Mouse (Mus musculus) embryo, embryonic 10 days (tissue): Measurements from ENCODE around the gene Acot7.

ENCODE experiments used
- DNase-seq: peaks from one replicate; pipeline ENCODE4 v3.0.0-alpha.2; 2015; ENCODE audit warnings: low spot score

The Acot7 gene

GRCm38 (mm10) chr4:152273621-152274236 lies 95.8 kb downstream of the Acot7 start, which contains the start of gene Gpr153:
Gene Gpr153, plus strand, starts transcription at chr4:152274232.
- DNase-seq = peak; percentile 71

- DNase-seq = peak; percentile 55
Observed at GRCm38 (mm10) chr4:152274681-152275131, 96.8 kb downstream of the Acot7 start.

- peak; percentile 49 for DNase-seq
Observed at GRCm38 (mm10) chr4:152276389-152277347, 98.7 kb downstream of the Acot7 start.

GRCm38 (mm10) chr4:152277916-152278315 lies 100.0 kb downstream of the Acot7 start:
- no peak for DNase-seq

- DNase-seq = no peak
Observed at GRCm38 (mm10) chr4:152278986-152279385, 101.1 kb downstream of the Acot7 start.

GRCm38 (mm10) chr4:152281601-152282000 lies 103.7 kb downstream of the Acot7 start:
- no peak for DNase-seq

GRCm38 (mm10) chr4:152282721-152283120 lies 104.8 kb downstream of the Acot7 start:
- DNase-seq = no peak

- DNase-seq = peak; percentile 91
Observed at GRCm38 (mm10) chr4:152283186-152283950, 105.4 kb downstream of the Acot7 start.

GRCm38 (mm10) chr4:152285505-152285904 lies 107.6 kb downstream of the Acot7 start:
- peak; percentile 68 for DNase-seq

- DNase-seq = peak; percentile 52
Observed at GRCm38 (mm10) chr4:152286183-152286582, 108.2 kb downstream of the Acot7 start.

- peak; percentile 88 for DNase-seq
Observed at GRCm38 (mm10) chr4:152286887-152287286, 109.0 kb downstream of the Acot7 start.

GRCm38 (mm10) chr4:152287317-152288120 lies 109.6 kb downstream of the Acot7 start:
- no peak for DNase-seq

GRCm38 (mm10) chr4:152288398-152288945 lies 110.5 kb downstream of the Acot7 start:
- peak; percentile 57 for DNase-seq

- peak; percentile 68 for DNase-seq
Observed at GRCm38 (mm10) chr4:152290385-152290784, 112.5 kb downstream of the Acot7 start.

- DNase-seq = no peak
Observed at GRCm38 (mm10) chr4:152290991-152291390, 113.1 kb downstream of the Acot7 start.

- DNase-seq = no peak
Observed at GRCm38 (mm10) chr4:152291562-152291961, 113.6 kb downstream of the Acot7 start, which contains the start of gene Hes3. Gene Hes3, minus strand, starts transcription at chr4:152291662.

GRCm38 (mm10) chr4:152292102-152292765 lies 114.3 kb downstream of the Acot7 start:
- peak; percentile 80 for DNase-seq

GRCm38 (mm10) chr4:152294188-152294929 lies 116.4 kb downstream of the Acot7 start:
- peak; percentile 65 for DNase-seq

GRCm38 (mm10) chr4:152295916-152296315 lies 118.0 kb downstream of the Acot7 start:
- no peak for DNase-seq

- DNase-seq = no peak
Observed at GRCm38 (mm10) chr4:152296371-152296770, 118.4 kb downstream of the Acot7 start.
